Mouse (Mus musculus): Measurements from ENCODE around the gene Hax1. TPM values are rescaled to one million over a fixed set of nuclear protein-coding genes. Genes with fewer than 3 reads are reported as not detected.

Gene Hax1
- polyA plus RNA-seq (2014; fragmentation: Nextera tagmentation; extraction: Ambion mirVana), result 122 and 123 TPM in 2 replicates

GRCm38 (mm10) chr3:89998612-89999054, at the start of gene Hax1:
Gene Hax1 (minus strand): TSS chr3:89998780.
- H3K36me3 ChIP-seq (ENCODE audit: control insufficient read depth, insufficient read depth, low read length), result peaks cover 45% of the 10 kb centered on the region
- H3K4me1 ChIP-seq (ENCODE audit: control insufficient read depth, insufficient read depth, low read length), result no peaks in the 10 kb centered on the region; the same call in 1 of the 2 replicates
- peak; percentile 92 for ATAC-seq (ENCODE audit: insufficient number of reproducible peaks, insufficient read depth, low FRiP score, low read depth)
- peak within 1 kb of the TSS; percentile 52 for H3K4me3 ChIP-seq (ENCODE audit: low read depth, low read length)
- H3K27me3 ChIP-seq (ENCODE audit: control insufficient read depth, insufficient read depth, low read length), result no peaks in the 10 kb centered on the region
- peak within 1 kb of the TSS; percentile 84 for H3K9ac ChIP-seq (replicated peaks; ENCODE audit: low read depth, low read length)
- peak within 1 kb of the TSS; percentile 97 for H3K27ac ChIP-seq (ENCODE audit: low read length)
- H3K9me3 ChIP-seq (ENCODE audit: control insufficient read depth, low read depth, low read length), result no peaks in the 10 kb centered on the region
- peak within 1 kb of the TSS; percentile 79 for H3K4me2 ChIP-seq (replicated peaks; ENCODE audit: low read depth, low read length)
- WGBS, result under 1% methylated on average over 26 of the region's 26 CpGs

- no peak overlapping the region for H3K27ac ChIP-seq (ENCODE audit: low read length)
- no peak overlapping the region for H3K4me2 ChIP-seq (replicated peaks; ENCODE audit: low read depth, low read length)
- no peak overlapping the region for H3K9ac ChIP-seq (replicated peaks; ENCODE audit: low read depth, low read length)
- no peaks in the 10 kb centered on the region for H3K27me3 ChIP-seq (ENCODE audit: control insufficient read depth, insufficient read depth, low read length)
- WGBS, result 84% methylated on average over 1 of the region's 1 CpGs
- no peak overlapping the region for H3K4me3 ChIP-seq (ENCODE audit: low read depth, low read length)
- H3K4me1 ChIP-seq (ENCODE audit: control insufficient read depth, insufficient read depth, low read length), result no peaks in the 10 kb centered on the region
- H3K36me3 ChIP-seq (ENCODE audit: control insufficient read depth, insufficient read depth, low read length), result peaks cover 69% of the 10 kb centered on the region
- no peaks in the 10 kb centered on the region for H3K9me3 ChIP-seq (ENCODE audit: control insufficient read depth, low read depth, low read length)
- ATAC-seq (ENCODE audit: insufficient number of reproducible peaks, insufficient read depth, low FRiP score, low read depth), result no peak
Measured at GRCm38 (mm10) chr3:90036263-90036662, 37.7 kb upstream of the Hax1 start.

DNA sequence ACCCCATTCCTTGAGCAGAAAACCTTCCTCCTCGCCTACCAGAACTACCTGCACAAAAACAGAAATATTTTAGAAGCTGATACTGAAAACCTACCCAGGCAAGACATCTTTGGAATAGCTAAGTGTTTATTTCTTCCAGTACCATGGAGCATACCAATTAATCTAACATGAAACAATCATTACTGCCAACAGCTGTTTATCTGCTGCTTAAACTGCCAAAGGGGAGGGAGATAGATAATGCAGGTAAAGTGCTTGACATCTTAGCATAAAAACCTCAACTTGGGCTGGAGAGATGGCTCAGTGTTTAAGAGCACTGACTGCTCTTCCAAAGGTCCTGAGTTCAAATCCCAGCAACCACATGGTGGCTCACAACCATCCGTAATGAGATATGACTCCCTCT, 36.1 kb upstream of the Hax1 start:
- Histone ChIP-seq H3K4me2 (replicated peaks; ENCODE audit: low read depth, low read length) (no peak overlapping the region), H3K27me3 (ENCODE audit: control insufficient read depth, insufficient read depth, low read length) (no peaks in the 10 kb centered on the region), H3K4me1 (ENCODE audit: control insufficient read depth, insufficient read depth, low read length) (no peaks in the 10 kb centered on the region), H3K9me3 (ENCODE audit: control insufficient read depth, low read depth, low read length) (no peaks in the 10 kb centered on the region), H3K27ac (ENCODE audit: low read length) (no peak overlapping the region), H3K36me3 (ENCODE audit: control insufficient read depth, insufficient read depth, low read length) (peaks cover 65% of the 10 kb centered on the region), H3K9ac (replicated peaks; ENCODE audit: low read depth, low read length) (no peak overlapping the region), H3K4me3 (ENCODE audit: low read depth, low read length) (no peak overlapping the region)
- ATAC-seq (ENCODE audit: insufficient number of reproducible peaks, insufficient read depth, low FRiP score, low read depth), result no peak
- 91% methylated on average over 2 of the region's 2 CpGs for WGBS

- H3K9ac ChIP-seq (replicated peaks; ENCODE audit: low read depth, low read length), result no peak overlapping the region
- H3K27me3 ChIP-seq (ENCODE audit: control insufficient read depth, insufficient read depth, low read length), result no peaks in the 10 kb centered on the region
- no peak overlapping the region for H3K27ac ChIP-seq (ENCODE audit: low read length)
- H3K4me3 ChIP-seq (ENCODE audit: low read depth, low read length), result no peak overlapping the region
- H3K36me3 ChIP-seq (ENCODE audit: control insufficient read depth, insufficient read depth, low read length), result peaks cover 94% of the 10 kb centered on the region
- 93% methylated on average over 4 of the region's 4 CpGs for WGBS
- ATAC-seq (ENCODE audit: insufficient number of reproducible peaks, insufficient read depth, low FRiP score, low read depth), result no peak
- no peaks in the 10 kb centered on the region for H3K9me3 ChIP-seq (ENCODE audit: control insufficient read depth, low read depth, low read length)
- no peak overlapping the region for H3K4me2 ChIP-seq (replicated peaks; ENCODE audit: low read depth, low read length)
- no peaks in the 10 kb centered on the region for H3K4me1 ChIP-seq (ENCODE audit: control insufficient read depth, insufficient read depth, low read length)
Measured at GRCm38 (mm10) chr3:90016626-90017025, 18.0 kb upstream of the Hax1 start.

DNA sequence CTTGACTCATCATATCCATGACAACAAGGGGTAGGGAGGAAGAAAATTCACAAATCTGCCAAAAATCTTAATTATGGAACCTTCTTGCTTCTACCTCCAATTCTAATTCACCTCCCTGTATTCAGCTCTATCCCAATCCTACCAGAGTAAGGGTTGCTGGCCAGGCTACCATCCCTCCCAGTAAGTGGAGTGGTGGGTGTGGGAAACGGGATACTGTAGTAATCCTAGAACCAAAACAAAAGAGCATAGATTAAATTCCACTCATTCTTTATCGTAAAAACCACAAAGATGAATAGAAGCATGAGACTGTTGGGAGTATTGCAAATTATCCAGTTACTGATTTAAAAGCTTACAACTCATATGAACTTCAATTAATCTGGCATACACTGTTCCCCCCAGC, 11.7 kb upstream of the Hax1 start:
- Histone ChIP-seq H3K4me3 (ENCODE audit: low read depth, low read length) (no peak overlapping the region), H3K4me2 (replicated peaks; ENCODE audit: low read depth, low read length) (no peak overlapping the region), H3K9ac (replicated peaks; ENCODE audit: low read depth, low read length) (no peak overlapping the region), H3K27ac (ENCODE audit: low read length) (no peak overlapping the region), H3K36me3 (ENCODE audit: control insufficient read depth, insufficient read depth, low read length) (peaks cover 90% of the 10 kb centered on the region), H3K9me3 (ENCODE audit: control insufficient read depth, low read depth, low read length) (no peaks in the 10 kb centered on the region), H3K27me3 (ENCODE audit: control insufficient read depth, insufficient read depth, low read length) (no peaks in the 10 kb centered on the region), H3K4me1 (ENCODE audit: control insufficient read depth, insufficient read depth, low read length) (no peaks in the 10 kb centered on the region)
- ATAC-seq (ENCODE audit: insufficient number of reproducible peaks, insufficient read depth, low FRiP score, low read depth), result no peak
- 63% methylated on average over 2 of the region's 2 CpGs for WGBS

DNA sequence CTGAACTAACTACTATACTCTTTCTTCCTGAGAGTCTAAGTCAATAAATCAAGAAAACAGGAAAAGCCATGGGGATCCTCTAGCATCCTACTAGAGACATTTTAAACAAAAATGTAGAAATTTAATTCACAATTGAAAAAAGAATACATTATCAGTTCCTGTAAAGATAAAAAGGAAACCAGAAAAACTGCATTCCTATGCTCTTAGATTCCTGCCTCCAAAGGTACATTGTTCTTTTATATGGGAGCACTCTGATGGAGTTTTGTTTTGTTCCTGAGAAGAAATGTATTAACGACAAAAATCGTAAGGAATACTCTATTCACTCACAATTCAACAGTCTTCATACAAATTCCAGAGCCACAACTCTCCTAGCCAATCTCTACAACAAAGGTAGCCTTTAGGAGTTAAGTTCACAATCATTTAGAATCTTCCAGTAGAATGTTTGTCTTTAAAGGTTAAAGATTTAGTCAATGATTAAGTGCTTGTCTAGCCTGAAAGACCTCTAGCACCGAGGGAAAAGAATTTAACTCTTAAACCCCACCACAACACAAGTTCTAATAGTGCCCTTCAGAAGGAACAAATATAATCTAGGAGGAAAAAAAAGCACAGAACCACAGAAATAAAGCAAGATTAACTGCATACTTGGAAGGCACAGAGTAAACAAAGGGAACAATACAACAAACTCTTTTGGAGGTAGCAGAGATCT, 5.7 kb upstream of the Hax1 start:
- Histone ChIP-seq H3K27ac (ENCODE audit: low read length) (peak overlapping the region; percentile 46; the same call in 1 of the 2 replicates), H3K9me3 (ENCODE audit: control insufficient read depth, low read depth, low read length) (no peaks in the 10 kb centered on the region), H3K9ac (replicated peaks; ENCODE audit: low read depth, low read length) (no peak overlapping the region), H3K36me3 (ENCODE audit: control insufficient read depth, insufficient read depth, low read length) (peaks cover 72% of the 10 kb centered on the region), H3K4me1 (ENCODE audit: control insufficient read depth, insufficient read depth, low read length) (no peaks in the 10 kb centered on the region; the same call in 1 of the 2 replicates), H3K4me2 (replicated peaks; ENCODE audit: low read depth, low read length) (no peak overlapping the region), H3K27me3 (ENCODE audit: control insufficient read depth, insufficient read depth, low read length) (no peaks in the 10 kb centered on the region), H3K4me3 (ENCODE audit: low read depth, low read length) (no peak overlapping the region)
- ATAC-seq (ENCODE audit: insufficient number of reproducible peaks, insufficient read depth, low FRiP score, low read depth), result no peak
- 36% methylated on average over 3 of the region's 3 CpGs for WGBS

DNA sequence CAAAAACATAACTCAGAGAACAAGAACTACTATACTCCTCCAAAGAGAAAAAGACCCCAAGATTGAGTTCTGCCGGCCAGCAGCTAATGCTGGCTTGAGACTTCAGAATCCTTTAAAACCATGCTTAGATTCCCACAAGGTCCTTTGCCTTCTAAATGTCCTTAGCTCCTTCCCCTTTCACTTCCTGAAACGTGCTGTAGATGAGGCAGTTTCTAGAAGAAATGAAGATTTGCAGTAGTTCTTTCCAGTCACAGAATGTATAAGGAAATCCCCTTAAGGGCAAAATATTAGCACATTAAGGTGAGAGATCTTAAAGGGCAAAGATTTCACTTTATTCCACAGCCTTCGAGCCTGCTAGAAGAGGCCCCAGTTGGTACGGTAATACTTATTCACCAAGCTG, 1.2 kb upstream of the Hax1 start:
- no peak for ATAC-seq (ENCODE audit: insufficient number of reproducible peaks, insufficient read depth, low FRiP score, low read depth)
- Histone ChIP-seq H3K27me3 (ENCODE audit: control insufficient read depth, insufficient read depth, low read length) (no peaks in the 10 kb centered on the region), H3K36me3 (ENCODE audit: control insufficient read depth, insufficient read depth, low read length) (peaks cover 42% of the 10 kb centered on the region), H3K4me2 (replicated peaks; ENCODE audit: low read depth, low read length) (no peak overlapping the region), H3K9ac (replicated peaks; ENCODE audit: low read depth, low read length) (no peak overlapping the region), H3K27ac (ENCODE audit: low read length) (peak overlapping the region; percentile 4; the same call in 1 of the 2 replicates), H3K4me1 (ENCODE audit: control insufficient read depth, insufficient read depth, low read length) (no peaks in the 10 kb centered on the region; the same call in 1 of the 2 replicates), H3K9me3 (ENCODE audit: control insufficient read depth, low read depth, low read length) (no peaks in the 10 kb centered on the region), H3K4me3 (ENCODE audit: low read depth, low read length) (no peak overlapping the region)
- WGBS, result 86% methylated on average over 4 of the region's 4 CpGs

- WGBS, result 15% methylated on average over 8 of the region's 8 CpGs
- Histone ChIP-seq H3K4me2 (replicated peaks; ENCODE audit: low read depth, low read length) (peak overlapping the region; percentile 61), H3K9me3 (ENCODE audit: control insufficient read depth, low read depth, low read length) (no peaks in the 10 kb centered on the region), H3K9ac (replicated peaks; ENCODE audit: low read depth, low read length) (peak overlapping the region; percentile 84), H3K27me3 (ENCODE audit: control insufficient read depth, insufficient read depth, low read length) (no peaks in the 10 kb centered on the region), H3K4me1 (ENCODE audit: control insufficient read depth, insufficient read depth, low read length) (no peaks in the 10 kb centered on the region; the same call in 1 of the 2 replicates), H3K27ac (ENCODE audit: low read length) (peak overlapping the region; percentile 97), H3K36me3 (ENCODE audit: control insufficient read depth, insufficient read depth, low read length) (peaks cover 45% of the 10 kb centered on the region), H3K4me3 (ENCODE audit: low read depth, low read length) (peak overlapping the region; percentile 52)
- no peak; the same call in 1 of the 2 replicates for ATAC-seq (ENCODE audit: insufficient number of reproducible peaks, insufficient read depth, low FRiP score, low read depth)
Measured at GRCm38 (mm10) chr3:89999090-89999489, 510 bp upstream of the Hax1 start.
